Mouse (Mus musculus): ENCODE measurements around the gene Nagpa. TPM values are rescaled to one million over a fixed set of nuclear protein-coding genes. Genes with fewer than 3 reads are reported as not detected.
"Not testable (repeated sequence)": the region's sequence is repeated elsewhere in the genome, so short reads cannot be mapped to it uniquely, and the experiment has no call there.

Nagpa gene
- 10 to 100 TPM; 13.2 to 14.6 TPM for total RNA-seq (2021)
- long read RNA-seq, experiment 1, transcript Nagpa-203 (9 exons, 2,230 nt) = minor isoform, 6 of 26 reads
- long read RNA-seq, experiment 1, transcript Nagpa-201 (10 exons, 2,143 nt) = major isoform, 13 of 26 reads
- long read RNA-seq, experiment 1, partial matches to known transcripts = 0 of 26 reads
- long read RNA-seq, experiment 1, other reads (novel, unspliced or antisense) = 7 of 26 reads
- long read RNA-seq, experiment 2, transcript Nagpa-203 (9 exons, 2,230 nt) = minor isoform, 7 of 22 reads
- long read RNA-seq, experiment 2, transcript Nagpa-201 (10 exons, 2,143 nt) = major isoform, 13 of 22 reads
- long read RNA-seq, experiment 2, partial matches to known transcripts = 0 of 22 reads
- long read RNA-seq, experiment 2, other reads (novel, unspliced or antisense) = 2 of 22 reads

DNA sequence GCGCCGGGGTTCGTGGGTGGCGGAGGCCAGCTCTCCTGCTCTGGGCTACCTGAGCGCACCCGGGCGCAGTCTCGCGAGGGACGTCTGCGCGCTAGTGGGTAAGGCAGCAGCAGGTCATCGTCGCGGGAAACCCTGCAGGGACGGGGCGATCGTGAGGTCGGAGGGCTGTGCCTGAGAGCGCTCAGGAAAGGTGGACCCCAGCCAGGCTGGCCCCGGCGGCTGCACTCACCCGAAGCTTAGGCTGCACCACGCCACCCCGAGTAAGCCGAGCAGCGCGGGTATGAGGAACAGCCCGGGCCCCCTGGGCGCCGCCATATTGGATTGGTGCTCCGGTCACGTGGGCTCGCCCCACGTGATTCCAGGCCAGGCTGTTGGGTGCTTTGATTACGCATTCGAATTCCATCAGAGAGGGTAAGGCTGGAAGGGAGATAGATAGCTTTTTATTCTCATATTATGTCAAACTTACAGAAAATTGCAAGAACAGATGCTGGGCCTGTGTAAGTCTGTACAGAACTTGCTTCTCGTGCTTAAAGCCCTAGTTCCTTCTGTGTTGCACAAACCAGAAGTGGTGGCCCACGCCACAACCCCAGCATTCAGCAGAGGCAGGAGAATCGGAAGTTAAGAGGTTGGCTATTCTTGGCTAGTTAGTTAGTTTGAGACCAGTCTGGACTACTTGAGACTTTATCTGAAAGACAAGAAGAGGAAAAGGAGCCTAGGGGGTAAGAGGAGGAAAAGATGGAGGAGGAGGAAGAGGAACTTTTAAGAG is at the start of gene Nagpa:
Gene Nagpa (minus strand): TSS at position 345 of the 766 bp plus-strand sequence.
- DNase-seq (ENCODE audit: low spot score in 2 of 2) = peak; percentile 73 to 82

DNA sequence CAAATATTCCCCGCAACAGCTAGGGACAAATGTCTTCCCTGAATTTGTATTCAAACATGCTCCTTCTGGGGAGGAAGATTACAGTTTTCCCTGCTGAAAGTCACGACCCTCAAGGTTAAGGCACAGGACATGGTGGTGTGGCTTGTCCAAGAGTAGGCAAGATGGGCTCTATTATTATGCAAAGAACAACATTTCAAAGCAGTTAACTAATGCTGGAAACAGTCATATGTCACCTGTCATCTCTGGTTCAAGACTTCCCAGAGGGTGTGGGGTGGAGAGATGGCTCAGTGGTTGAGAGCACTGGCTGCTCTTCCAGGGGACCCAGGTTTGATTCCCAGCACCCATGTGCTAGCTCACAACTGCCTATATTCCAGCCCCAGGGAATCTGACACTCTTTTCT is 48.4 kb upstream of the Nagpa start:
- no peak for DNase-seq (ENCODE audit: low spot score in 2 of 2)

DNA sequence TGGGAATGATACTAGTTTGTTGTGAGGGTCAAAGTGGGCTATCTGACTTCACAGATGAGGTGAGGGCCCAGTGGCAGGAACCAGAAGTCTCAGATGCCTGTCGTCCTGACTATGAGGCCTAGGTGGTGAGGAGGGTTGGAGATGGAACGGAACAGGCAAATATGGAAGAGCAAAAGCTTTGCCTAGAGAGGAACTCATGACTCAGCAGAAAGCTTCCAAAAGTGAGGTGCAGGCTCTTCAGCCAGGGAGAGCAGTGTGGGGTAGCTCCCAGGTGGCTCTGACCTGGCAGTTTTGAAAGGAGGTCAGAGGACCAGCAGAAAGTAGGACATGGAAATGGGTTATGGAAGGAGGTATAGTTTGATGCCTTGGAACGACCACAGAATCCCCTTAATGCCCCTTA is 47.1 kb upstream of the Nagpa start:
- DNase-seq (ENCODE audit: low spot score in 2 of 2) = no peak

DNA sequence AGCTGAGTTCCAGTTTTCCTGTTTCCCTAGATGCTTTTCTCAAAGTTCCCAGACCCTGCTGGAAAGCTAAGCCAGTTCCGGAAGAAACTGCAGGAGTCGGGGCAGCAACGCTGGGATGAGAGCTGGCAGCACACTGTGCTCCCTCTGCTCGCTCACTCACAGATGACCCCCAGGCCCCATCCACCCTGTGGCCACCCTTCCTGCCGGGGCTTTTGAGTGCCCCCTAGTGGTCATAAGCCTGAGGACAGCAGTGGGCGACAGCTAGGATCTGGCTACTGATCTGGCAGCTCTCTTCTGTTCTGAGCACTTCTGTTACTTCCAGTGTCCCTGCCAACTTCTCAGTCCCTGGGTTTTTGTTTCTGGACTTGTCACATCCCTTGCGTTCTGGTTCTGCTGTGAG is 40.6 kb upstream of the Nagpa start:
- peak; percentile 65 to 66 for DNase-seq (ENCODE audit: low spot score in 2 of 2)

DNA sequence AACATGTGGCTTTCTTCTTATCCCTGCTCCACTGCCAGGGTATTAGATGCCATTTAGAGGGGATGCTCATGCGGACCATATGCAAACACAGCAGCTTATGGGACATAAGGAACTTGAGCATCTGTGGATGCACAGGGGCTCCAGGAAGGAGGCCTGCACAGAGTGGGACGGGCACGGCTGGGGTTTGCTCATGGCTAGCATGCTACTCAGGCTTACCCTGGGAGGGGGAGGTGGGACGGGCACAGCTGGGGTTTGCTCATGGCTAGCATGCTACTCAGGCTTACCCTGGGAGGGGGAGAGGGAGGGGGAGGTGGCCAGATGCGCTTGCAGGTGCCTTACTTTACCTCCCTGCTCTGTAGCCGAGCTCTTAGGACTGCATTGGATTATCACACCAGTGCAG is 39.1 kb upstream of the Nagpa start:
- DNase-seq (ENCODE audit: low spot score in 2 of 2) = no peak

DNA sequence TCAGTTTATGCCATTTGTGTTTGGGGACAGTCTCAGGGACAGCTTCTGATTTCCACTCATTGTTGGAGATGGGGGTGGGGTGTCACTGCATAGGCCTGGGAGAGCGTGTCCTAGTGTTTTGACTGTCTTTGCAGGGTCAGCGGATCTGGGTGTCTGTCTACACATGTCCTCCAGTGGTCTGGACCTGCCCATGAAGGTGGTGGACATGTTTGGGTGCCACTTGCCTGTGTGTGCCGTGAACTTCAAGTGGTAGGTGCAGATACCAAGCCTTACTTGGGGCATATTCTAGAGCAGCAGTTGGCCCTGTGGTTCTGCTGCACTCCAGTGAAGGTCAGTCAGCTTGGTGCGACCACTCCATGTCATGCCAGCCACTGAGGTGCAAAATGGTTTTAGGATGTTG is 38.5 kb upstream of the Nagpa start:
- no peak for DNase-seq (ENCODE audit: low spot score in 2 of 2)

DNA sequence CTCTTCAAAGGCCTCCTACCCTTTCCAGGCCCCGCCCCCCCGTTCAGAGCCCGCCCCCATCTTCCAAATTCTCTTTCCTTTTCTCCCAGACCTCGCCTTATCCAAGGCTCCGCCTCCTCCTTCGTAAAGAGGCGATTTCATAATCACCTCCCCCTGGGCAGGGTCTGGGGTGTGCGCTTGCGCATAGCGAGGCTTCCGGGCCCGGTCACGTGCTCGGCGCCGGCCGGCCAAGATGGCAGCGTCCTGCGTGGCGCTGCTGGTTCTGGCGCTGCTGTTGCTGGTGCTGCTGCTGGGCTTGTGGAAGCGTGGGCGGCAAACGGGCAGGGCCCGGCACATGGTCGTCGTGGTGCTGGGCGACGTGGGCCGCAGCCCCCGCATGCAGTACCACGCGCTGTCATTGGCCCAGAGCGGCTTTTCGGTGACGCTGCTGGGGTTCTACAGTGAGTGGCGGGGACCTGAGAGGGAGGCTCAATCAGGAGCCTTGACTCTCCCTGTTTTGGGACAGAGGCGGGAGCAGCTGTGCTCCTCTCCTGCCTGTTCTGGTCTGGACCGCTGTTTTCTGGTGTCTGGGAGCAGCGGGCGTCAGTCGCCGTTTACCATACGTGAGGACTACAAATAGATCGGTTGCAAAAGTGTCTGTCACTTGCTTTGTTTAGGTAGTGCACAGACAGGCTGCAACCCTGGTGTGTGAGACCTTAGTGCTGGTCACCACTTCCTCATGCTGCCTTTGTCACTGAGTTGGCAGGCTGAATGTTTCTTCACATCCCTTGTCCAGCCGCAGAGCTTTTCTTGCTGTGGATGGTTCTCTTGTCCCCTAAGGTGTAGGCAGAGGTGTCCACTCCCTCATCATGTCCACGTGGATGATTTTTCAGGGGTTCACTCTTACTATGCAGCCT is 29.9 kb upstream of the Nagpa start, which contains the start of gene Alg1:
Gene Alg1 (plus strand): TSS at position 204 of the 896 bp plus-strand sequence.
- peak; percentile 94 to 95 for DNase-seq (ENCODE audit: low spot score in 2 of 2)

DNA sequence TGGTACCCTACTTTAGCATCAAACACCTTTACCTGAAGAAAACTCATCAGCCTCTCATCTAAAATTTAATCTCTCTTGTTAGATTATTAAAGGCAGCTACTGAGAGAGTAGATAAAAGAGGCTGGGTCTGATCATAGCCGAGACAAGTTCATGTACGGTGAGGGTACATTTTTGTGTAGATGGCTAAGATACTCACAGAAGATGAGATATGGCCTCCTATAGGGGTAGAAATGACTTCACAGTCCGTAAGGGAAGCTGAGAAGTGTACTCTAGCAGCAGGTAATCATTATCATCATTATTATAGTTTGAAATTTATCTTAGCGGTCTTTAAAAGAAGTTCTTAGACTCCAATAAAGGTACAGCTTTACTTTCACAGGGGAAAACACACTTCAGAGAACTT is 29.2 kb upstream of the Nagpa start:
- DNase-seq (ENCODE audit: low spot score in 2 of 2) = no peak

DNA sequence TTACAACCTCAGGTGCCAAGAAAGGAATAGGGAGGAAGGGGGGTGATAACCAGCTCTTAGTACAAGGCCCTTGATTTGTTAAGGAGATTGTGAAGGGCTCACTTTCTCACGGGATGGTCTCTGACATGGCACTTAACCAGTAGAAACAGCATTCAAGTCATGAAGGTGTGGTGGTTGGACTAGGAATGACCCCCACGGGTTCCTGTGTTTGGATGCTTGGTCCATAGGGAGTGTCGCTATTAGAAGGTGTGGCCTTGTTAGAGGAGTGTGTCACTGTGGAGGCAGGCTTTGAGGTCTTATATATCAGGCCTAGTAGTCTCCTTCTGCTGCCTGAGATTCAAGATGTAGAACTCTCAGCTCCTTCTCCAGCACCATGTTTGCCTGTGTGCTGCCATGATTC is 24.3 kb upstream of the Nagpa start:
- not testable (repeated sequence) for DNase-seq (ENCODE audit: low spot score in 2 of 2)

DNA sequence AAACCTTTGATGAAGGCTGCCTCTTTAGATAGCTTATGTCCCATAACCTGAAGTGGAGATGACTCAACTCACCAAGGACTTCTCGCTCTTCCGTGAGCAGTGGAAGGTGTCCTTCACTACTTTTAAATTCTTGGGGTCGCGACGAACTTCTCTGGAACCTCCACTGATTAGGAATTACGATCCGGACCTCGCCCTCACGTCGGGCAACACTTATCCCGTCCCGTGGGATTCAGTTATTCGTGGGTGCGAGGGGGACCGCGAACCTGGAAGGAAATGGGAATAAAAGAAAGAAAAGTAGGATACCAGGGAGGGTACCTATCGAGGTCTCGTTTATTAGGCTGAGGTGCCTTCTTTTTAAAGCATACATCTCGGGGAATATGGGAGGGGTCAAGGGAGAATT is 23.7 kb upstream of the Nagpa start:
- DNase-seq (ENCODE audit: low spot score in 2 of 2) = not testable (repeated sequence)

DNA sequence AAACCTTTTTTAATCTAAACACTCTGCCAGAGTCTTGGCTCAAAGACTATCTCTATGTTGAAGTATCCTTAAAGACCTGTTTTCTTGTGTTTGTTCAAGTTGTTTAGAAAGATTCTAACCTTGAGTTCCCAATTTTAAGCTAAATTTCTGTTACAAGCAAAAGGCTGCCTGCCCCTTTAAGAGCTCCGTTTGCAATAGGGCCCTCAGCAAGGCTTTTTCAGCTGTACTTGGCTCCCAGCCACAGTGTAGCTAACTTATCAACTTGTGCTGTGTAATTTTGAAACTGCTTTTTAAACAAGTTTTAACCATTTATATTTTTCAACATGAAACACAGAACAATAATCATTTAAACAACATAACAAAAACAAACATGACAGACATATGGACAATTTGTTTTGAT is 22.7 kb upstream of the Nagpa start:
- DNase-seq (ENCODE audit: low spot score in 2 of 2) = not testable (repeated sequence)

DNA sequence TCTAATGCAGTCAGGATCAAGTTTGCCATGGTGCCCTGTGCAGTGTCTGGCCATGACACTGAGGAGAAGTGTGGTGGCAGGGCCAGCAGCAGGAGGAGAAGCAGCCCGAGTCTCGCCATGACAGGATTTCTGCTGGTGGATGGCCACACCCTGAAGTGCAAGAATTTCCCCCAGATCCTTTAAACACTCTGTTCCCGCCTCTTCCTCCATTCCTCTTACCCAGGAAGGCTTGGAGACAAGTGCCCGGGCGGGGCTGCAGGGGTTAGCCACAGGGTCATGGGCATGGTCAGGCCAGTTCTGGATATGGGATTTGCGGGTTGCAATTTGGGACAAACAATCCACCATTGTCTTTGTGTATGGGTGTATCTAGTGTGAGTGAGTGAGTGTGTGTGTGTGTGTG is 18.3 kb upstream of the Nagpa start, which contains the start of gene AU021092:
Gene AU021092 (minus strand): TSS at position 160 of the 400 bp plus-strand sequence.
- no peak for DNase-seq (ENCODE audit: low spot score in 2 of 2)

DNA sequence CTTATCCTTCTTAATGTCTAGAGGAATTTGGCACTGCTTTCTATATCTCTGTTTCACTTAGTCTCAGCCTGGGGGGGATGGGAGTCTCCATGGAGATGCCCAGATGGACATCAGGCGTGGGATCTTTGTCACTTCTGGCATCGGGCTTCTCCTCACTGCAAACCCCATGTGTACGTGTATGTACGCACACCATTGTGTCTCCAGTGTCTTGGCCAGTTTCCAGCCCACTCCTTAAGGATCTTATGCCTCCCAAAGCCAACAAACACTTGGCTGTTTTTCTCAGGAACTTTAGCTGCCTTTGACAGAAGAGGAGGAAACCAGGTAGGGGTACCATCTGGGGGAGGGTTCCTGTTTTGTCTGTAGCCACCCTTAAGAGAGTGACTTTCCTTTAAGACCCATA is 17.6 kb upstream of the Nagpa start:
- no peak for DNase-seq (ENCODE audit: low spot score in 2 of 2)

DNA sequence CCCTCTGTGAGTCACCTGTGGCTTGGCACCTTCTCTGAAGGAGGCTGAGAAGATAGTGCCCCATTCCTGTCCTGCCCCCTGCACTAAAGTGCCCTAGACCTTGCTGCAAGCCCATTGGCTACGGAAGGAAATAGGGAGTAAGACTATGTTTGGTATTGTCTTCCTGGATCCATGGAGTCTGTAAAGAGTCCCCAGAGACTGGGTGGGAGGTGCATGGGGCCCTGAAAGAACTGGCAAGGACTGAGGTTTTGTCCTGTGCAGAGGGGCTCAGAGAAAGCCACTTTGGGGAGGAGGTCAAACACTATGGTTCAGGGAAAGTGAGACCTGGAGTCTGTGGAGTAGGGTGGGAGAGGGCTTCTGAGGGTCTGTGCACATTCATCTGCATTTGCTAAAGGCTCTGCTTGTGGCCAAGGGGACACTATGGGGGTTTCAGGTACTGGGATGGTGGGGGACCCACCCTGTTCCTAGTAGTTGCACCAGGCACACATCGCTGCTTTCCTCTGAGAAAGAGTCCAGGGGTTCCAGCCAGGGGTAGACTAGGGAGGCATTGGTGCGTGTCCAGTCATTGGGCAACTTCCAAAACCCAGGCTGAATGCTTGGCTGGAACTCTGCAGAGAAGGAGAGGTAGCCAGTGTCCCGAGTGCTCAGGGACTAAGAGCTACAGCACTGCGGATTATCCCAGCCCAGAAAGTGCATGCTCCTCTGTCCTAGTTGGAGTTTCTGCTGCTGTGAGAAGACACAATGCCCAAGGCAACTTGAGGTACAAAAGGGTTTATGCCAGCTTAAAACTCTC is 13.7 kb upstream of the Nagpa start:
- DNase-seq (ENCODE audit: low spot score in 2 of 2) = no peak

DNA sequence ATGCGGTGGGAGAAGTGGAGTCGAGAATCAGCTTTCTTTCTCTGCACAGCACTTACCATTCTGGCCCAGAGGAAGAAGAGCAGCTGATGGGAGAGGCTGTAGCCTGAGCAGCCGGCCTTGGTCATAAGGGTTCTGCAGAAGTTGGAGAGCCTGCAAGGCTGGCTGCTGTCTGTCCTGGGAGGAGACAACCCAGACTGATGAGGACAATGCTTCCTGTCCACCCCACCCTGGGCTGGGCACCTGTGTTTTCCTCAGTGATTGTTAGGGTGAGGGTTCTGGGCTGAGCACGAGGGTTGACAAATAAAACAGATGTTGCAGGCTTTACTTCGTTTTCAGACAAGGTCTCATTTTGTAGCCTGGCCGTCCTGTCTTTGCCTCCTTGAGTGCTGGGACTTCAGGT is 12.9 kb upstream of the Nagpa start:
- no peak for DNase-seq (ENCODE audit: low spot score in 2 of 2)

DNA sequence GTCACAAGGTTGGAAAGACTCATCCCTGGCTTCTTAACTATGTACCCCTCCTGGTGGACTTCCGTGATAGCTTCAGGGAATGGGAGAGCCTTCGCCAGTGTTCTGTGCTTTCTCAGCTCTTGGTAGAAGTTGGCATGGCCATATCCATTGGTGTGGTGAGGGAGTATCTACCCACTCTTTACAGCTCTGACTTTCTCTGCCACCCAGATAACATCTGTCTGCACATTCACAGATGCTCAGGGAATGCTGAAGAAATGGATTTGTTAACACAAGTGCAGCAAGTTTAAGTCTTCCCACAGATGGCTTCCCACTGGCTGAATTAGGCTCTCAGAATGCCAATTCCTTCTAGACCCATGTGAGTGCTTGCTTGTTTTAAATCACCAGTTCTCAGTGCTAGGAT is 10.3 kb upstream of the Nagpa start:
- DNase-seq (ENCODE audit: low spot score in 2 of 2) = no peak

DNA sequence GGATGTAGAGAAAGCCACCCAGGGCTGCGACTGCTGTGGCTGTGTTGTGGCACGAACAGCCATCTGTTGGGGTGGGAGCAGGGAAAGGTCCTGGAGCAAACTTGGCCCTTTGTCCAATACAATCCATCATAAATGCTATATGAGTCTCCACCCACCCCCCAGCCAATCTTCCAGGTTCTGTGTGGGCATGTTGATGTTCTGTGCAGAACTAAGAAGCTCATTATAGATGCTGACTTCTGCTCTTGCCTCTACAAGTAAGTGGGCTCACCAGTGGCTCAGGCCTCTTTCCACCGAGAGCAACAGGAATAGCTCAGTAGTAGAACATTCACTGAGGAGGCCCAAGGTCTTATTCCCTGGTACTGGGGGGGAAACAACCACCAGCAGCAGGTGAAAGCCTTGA is 8.3 kb upstream of the Nagpa start:
- DNase-seq (ENCODE audit: low spot score in 2 of 2) = no peak

DNA sequence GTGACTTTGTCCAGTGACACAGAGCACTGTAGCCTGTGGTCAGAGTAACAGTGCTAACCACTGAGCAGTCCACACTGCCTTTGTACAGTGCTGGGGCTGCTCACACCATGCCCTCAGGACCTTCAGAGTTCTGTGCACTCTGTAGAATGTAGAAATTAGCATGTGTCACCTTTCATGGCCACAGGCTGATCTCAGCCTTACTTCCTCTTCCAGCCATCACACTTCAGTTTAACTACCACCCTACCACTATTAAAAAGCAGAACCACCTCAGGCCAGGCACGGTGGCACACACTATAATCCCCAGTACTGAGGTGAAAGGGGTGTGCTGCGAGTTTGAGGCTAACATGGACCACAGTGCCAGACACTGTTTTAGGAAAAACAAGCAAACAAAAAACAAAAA is 6.6 kb upstream of the Nagpa start:
- DNase-seq (ENCODE audit: low spot score in 2 of 2) = no peak

DNA sequence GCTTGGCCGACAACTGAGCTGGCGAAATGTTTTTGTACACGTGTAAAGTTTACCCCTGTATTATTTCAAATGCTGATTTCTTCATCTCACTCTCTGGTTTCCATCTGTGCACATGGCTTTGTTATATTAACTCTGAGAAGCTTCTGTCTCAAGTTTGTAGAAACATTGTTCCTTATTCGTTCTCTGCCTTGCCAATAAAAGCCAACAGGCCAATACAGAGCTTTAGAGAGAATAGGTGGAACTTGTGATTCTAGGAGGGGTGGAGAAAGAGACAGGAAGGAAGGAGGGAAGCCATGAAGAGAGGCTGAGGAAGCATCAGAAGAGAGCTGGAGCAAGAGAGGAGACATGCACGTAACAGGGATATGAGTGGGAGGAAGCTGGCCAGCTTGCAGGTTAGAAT is 2.2 kb upstream of the Nagpa start:
- DNase-seq (ENCODE audit: low spot score in 2 of 2) = no peak

DNA sequence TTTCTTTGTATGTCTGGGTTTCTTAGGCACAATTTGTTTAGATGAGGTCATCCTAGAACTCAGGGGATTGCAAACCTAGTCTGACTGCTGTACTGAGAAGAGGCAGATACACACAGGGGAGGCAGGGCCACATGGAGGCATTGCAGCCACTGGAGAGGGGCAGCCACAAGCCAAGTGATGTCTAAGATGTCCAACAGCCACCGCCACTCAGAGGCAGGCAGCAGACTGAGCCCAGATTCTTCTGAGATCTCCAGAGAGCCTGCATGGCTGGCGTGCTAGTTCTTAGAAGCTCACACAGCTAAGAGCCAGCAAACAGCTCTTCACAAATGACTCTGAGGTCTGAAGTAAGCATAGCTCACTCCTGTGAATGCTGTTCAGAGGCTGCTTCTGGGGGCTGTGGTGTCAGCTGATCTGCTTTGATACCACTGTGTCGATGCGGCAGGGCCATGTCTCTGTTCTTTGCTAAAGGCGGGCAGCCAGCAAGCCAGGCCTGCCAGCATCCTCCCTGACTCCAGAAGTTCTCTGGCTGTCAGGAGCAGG is 1.7 kb upstream of the Nagpa start:
- no peak for DNase-seq (ENCODE audit: low spot score in 2 of 2)

Data from left cerebral cortex, adult 18-20 months (tissue).